Mouse (Mus musculus): Measurements from ENCODE around the gene Dmwd. TPM values are rescaled to one million over a fixed set of nuclear protein-coding genes. Genes with fewer than 3 reads are reported as not detected.

Dmwd gene
- polyA plus RNA-seq, 1 experiment from 2014 or later, result 18.0 TPM

DNA sequence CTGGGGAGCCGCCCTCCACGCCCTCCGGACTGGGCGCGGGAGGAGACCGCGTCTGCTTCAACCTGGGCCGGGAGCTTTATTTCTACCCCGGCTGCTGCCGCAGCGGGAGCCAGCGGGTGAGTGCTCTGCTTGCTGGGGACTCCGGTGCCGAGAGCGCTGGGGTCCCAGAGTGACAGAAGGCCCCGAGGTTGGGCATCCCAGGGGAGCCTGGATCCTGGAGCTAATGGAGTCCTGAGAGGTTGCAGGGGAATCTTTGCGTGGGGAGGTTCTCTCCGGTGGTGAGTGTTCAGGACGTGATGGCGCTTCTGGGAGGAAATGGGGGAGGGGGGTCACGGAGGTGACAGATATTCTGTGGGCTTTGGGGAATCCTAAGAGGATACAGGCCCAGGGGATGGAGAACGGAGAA lies 562 bp downstream of the Dmwd start:
- Histone ChIP-seq H3K9me3 (no peaks in the 10 kb centered on the region), H3K27me3 (ENCODE audit: insufficient read depth, poor library complexity, severe bottlenecking) (no peaks in the 10 kb centered on the region), H3K4me3 (peak overlapping the region; percentile 83), H3K36me3 (peaks cover 40% of the 10 kb centered on the region), H3K27ac (peak overlapping the region; percentile 94), H3K4me1 (peaks cover 38% of the 10 kb centered on the region)
- DNase-seq (ENCODE audit: low spot score), result no peak
- WGBS, result under 1% methylated on average over 22 of the region's 22 CpGs

DNA sequence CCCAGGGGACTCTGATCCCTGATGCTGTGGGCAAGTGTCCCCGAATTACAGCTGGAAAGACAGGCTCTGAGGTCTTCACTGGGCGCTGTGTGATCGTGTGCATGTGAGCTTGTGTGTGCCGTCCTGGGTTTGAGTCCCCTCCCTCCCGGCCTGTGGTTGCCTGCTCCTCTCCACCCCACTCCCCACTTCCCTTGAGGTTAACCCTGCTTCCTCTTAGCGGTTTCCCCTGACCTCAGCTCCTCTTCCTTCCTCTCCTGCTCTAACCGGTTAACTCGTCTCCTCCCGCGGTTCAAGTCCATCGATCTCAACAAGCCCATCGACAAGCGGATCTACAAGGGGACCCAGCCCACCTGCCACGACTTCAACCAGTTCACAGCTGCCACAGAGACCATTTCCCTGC lies 1.7 kb downstream of the Dmwd start:
- DNase-seq (ENCODE audit: low spot score), result no peak

GRCm38 (mm10) chr7:19078732-19079131 lies 2.7 kb downstream of the Dmwd start:
- no peak overlapping the region; the same call in 1 of the 2 replicates for H3K4me3 ChIP-seq
- 82% methylated on average over 3 of the region's 3 CpGs for WGBS
- H3K9me3 ChIP-seq, result no peaks in the 10 kb centered on the region
- H3K4me1 ChIP-seq, result peaks cover 60% of the 10 kb centered on the region
- H3K27ac ChIP-seq, result no peak overlapping the region
- peaks cover 60% of the 10 kb centered on the region for H3K36me3 ChIP-seq
- no peak for DNase-seq (ENCODE audit: low spot score)
- no peaks in the 10 kb centered on the region for H3K27me3 ChIP-seq (ENCODE audit: insufficient read depth, poor library complexity, severe bottlenecking)

More for the DNA sequence above, 1.7 kb downstream of the Dmwd start:
- Histone ChIP-seq H3K27ac (0 out of 2 replicates have a peak overlapping the region, but pooled peaks have one; percentile 8), H3K9me3 (no peaks in the 10 kb centered on the region), H3K4me1 (peaks cover 50% of the 10 kb centered on the region), H3K4me3 (peak overlapping the region; percentile 83), H3K36me3 (peaks cover 52% of the 10 kb centered on the region), H3K27me3 (ENCODE audit: insufficient read depth, poor library complexity, severe bottlenecking) (no peaks in the 10 kb centered on the region)
- 63% methylated on average over 14 of the region's 14 CpGs for WGBS

GRCm38 (mm10) chr7:19080451-19080950 lies 4.5 kb downstream of the Dmwd start:
- no peaks in the 10 kb centered on the region for H3K9me3 ChIP-seq
- 88% methylated on average over 19 of the region's 19 CpGs for WGBS
- H3K4me3 ChIP-seq, result peak overlapping the region; percentile 25; the same call in 1 of the 2 replicates
- peaks cover 74% of the 10 kb centered on the region for H3K4me1 ChIP-seq
- no peak overlapping the region for H3K27ac ChIP-seq
- peaks cover 60% of the 10 kb centered on the region for H3K36me3 ChIP-seq
- no peaks in the 10 kb centered on the region for H3K27me3 ChIP-seq (ENCODE audit: insufficient read depth, poor library complexity, severe bottlenecking)
- DNase-seq (ENCODE audit: low spot score), result no peak

- DNase-seq (ENCODE audit: low spot score), result no peak
- peaks cover 84% of the 10 kb centered on the region for H3K4me1 ChIP-seq
- H3K4me3 ChIP-seq, result no peak overlapping the region
- peaks cover 66% of the 10 kb centered on the region for H3K36me3 ChIP-seq
- 85% methylated on average over 4 of the region's 4 CpGs for whole genome bisulfite sequencing
- peak overlapping the region; percentile 81 for H3K27ac ChIP-seq
- no peaks in the 10 kb centered on the region for H3K9me3 ChIP-seq
- no peaks in the 10 kb centered on the region for H3K27me3 ChIP-seq (ENCODE audit: insufficient read depth, poor library complexity, severe bottlenecking)
These were observed 6.1 kb downstream of the Dmwd start for GRCm38 (mm10) chr7:19082171-19082570.

- 39% methylated on average over 6 of the region's 6 CpGs for WGBS
- H3K36me3 ChIP-seq, result peaks cover 70% of the 10 kb centered on the region
- H3K4me3 ChIP-seq, result peak overlapping the region; percentile 47
- peak overlapping the region; percentile 81 for H3K27ac ChIP-seq
- H3K4me1 ChIP-seq, result peaks cover 75% of the 10 kb centered on the region
- DNase-seq (ENCODE audit: low spot score), result no peak
- H3K27me3 ChIP-seq (ENCODE audit: insufficient read depth, poor library complexity, severe bottlenecking), result no peaks in the 10 kb centered on the region
- no peaks in the 10 kb centered on the region for H3K9me3 ChIP-seq
These were observed 7.1 kb downstream of the Dmwd start for GRCm38 (mm10) chr7:19083096-19083495.

DNA sequence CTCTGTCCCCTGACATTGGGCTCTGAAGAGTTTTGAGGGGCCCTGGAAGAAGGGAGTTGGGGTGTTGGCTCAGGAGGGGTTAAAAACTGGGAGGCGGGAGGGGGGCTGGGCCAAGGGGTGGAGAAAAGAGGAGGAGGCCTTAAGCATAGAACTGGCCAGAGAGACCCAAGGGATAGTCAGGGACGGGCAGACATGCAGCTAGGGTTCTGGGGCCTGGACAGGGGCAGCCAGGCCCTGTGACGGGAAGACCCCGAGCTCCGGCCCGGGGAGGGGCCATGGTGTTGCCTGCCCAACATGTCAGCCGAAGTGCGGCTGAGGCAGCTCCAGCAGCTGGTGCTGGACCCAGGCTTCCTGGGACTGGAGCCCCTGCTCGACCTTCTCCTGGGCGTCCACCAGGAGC lies 7.7 kb downstream of the Dmwd start, which contains the start of gene Dmpk:
Gene Dmpk (plus strand): TSS at position 149 of the 400 bp plus-strand sequence.
- no peaks in the 10 kb centered on the region for H3K27me3 ChIP-seq (ENCODE audit: insufficient read depth, poor library complexity, severe bottlenecking)
- H3K36me3 ChIP-seq, result peaks cover 70% of the 10 kb centered on the region
- no peak for DNase-seq (ENCODE audit: low spot score)
- no peaks in the 10 kb centered on the region for H3K9me3 ChIP-seq
- peaks cover 75% of the 10 kb centered on the region for H3K4me1 ChIP-seq
- H3K27ac ChIP-seq, result peak within 1 kb of the TSS; percentile 81
- peak within 1 kb of the TSS; percentile 47 for H3K4me3 ChIP-seq
- 40% methylated on average over 10 of the region's 10 CpGs for WGBS

- Histone ChIP-seq H3K36me3 (peaks cover 69% of the 10 kb centered on the region), H3K27me3 (ENCODE audit: insufficient read depth, poor library complexity, severe bottlenecking) (no peaks in the 10 kb centered on the region), H3K9me3 (no peaks in the 10 kb centered on the region), H3K4me3 (peak overlapping the region; percentile 47), H3K27ac (peak overlapping the region; percentile 81), H3K4me1 (peaks cover 73% of the 10 kb centered on the region)
- WGBS, result 65% methylated on average over 6 of the region's 6 CpGs
- DNase-seq (ENCODE audit: low spot score), result no peak
These were observed 8.3 kb downstream of the Dmwd start for GRCm38 (mm10) chr7:19084277-19084771.

DNA sequence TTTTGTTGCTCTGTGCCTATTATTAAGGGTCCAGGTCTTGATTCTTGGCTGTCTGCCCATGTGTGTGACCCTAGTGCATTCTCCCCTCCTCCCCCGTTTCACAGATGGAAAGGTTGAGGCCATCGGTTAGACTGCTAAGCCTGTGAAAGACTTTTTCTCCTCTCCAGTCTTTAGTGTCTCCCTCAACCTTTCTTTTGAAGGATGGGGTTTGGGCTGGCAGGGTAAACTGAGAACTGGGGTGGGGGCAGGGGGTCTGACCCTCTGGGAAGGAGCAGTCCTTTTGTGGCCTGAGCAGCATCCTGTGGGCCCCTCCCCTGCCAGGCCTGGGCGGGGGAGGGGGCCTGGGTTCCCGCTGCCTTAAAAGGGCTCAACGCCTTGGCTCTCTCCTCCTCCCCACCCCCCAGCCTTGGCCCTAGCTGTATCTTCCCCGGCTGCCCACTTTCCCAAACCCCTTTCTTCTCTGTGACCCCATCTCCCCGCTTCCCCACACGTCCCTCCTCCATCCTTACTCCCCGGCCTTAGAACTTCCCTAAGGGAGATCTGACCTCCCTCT lies 9.0 kb downstream of the Dmwd start:
- 23% methylated on average over 9 of the region's 9 CpGs for WGBS
- H3K27me3 ChIP-seq (ENCODE audit: insufficient read depth, poor library complexity, severe bottlenecking), result no peaks in the 10 kb centered on the region
- H3K27ac ChIP-seq, result peak overlapping the region; percentile 81
- no peak for DNase-seq (ENCODE audit: low spot score)
- peak overlapping the region; percentile 47 for H3K4me3 ChIP-seq
- peaks cover 67% of the 10 kb centered on the region for H3K4me1 ChIP-seq
- peaks cover 66% of the 10 kb centered on the region for H3K36me3 ChIP-seq
- H3K9me3 ChIP-seq, result no peaks in the 10 kb centered on the region

DNA sequence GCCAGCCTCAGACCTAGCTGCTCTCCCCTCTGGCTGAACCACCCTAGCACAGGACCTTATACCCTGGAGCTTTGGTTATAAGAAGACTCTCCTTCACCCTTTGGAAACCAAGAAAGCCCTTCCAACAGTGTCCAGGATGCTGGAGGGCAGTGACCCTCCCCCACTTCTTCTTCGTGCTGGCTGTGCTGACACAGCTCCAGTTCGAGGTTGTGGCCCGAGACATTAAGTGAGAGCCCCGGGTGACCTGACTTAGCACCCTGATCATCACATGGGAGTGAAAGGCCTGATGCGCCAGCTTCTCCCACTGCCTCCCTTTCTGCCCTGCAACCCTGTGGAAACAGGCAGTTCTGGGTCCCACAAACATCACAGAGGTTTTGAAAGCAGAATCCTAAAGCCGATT lies 9.5 kb downstream of the Dmwd start:
- H3K36me3 ChIP-seq, result peaks cover 66% of the 10 kb centered on the region
- H3K4me1 ChIP-seq, result peaks cover 67% of the 10 kb centered on the region
- peaks cover 1% of the 10 kb centered on the region for H3K27me3 ChIP-seq (ENCODE audit: insufficient read depth, poor library complexity, severe bottlenecking)
- peak overlapping the region; percentile 47 for H3K4me3 ChIP-seq
- WGBS, result 8% methylated on average over 6 of the region's 6 CpGs
- no peaks in the 10 kb centered on the region for H3K9me3 ChIP-seq
- DNase-seq (ENCODE audit: low spot score), result no peak
- H3K27ac ChIP-seq, result peak overlapping the region; percentile 81

GRCm38 (mm10) chr7:19086042-19086441 lies 10.0 kb downstream of the Dmwd start:
- no peaks in the 10 kb centered on the region for H3K9me3 ChIP-seq
- H3K27ac ChIP-seq, result peak overlapping the region; percentile 81; the same call in 1 of the 2 replicates
- no peak for DNase-seq (ENCODE audit: low spot score)
- peaks cover 70% of the 10 kb centered on the region for H3K4me1 ChIP-seq
- H3K36me3 ChIP-seq, result peaks cover 66% of the 10 kb centered on the region
- peaks cover 7% of the 10 kb centered on the region for H3K27me3 ChIP-seq (ENCODE audit: insufficient read depth, poor library complexity, severe bottlenecking)
- WGBS, result 9% methylated on average over 14 of the region's 14 CpGs
- H3K4me3 ChIP-seq, result peak overlapping the region; percentile 47

DNA sequence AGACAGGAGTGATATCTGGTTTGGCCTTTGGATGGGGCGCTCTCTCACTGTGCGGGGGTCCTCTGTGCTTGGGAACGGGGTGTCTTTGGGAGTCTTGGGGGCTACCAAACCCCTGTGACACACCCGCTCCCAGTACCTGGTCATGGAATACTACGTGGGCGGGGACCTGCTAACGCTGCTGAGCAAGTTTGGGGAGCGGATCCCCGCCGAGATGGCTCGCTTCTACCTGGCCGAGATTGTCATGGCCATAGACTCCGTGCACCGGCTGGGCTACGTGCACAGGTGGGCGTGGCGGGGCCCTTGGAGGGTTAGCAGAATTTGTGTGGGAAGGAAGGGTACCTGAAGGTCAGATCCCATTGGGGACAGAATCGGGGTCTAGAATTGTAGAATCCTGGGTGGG lies 10.7 kb downstream of the Dmwd start:
- H3K27me3 ChIP-seq (ENCODE audit: insufficient read depth, poor library complexity, severe bottlenecking), result peaks cover 14% of the 10 kb centered on the region
- WGBS, result 58% methylated on average over 18 of the region's 18 CpGs
- H3K4me1 ChIP-seq, result peaks cover 71% of the 10 kb centered on the region
- no peaks in the 10 kb centered on the region for H3K9me3 ChIP-seq
- peak overlapping the region; percentile 47; the same call in 1 of the 2 replicates for H3K4me3 ChIP-seq
- no peak for DNase-seq (ENCODE audit: low spot score)
- no peak overlapping the region for H3K27ac ChIP-seq
- H3K36me3 ChIP-seq, result peaks cover 63% of the 10 kb centered on the region

- Histone ChIP-seq H3K9me3 (no peaks in the 10 kb centered on the region), H3K27ac (no peak overlapping the region), H3K36me3 (peaks cover 48% of the 10 kb centered on the region), H3K4me1 (peaks cover 70% of the 10 kb centered on the region), H3K4me3 (no peak overlapping the region), H3K27me3 (ENCODE audit: insufficient read depth, poor library complexity, severe bottlenecking) (peaks cover 20% of the 10 kb centered on the region)
- 36% methylated on average over 10 of the region's 10 CpGs for WGBS
- no peak for DNase-seq (ENCODE audit: low spot score)
These were observed 12.8 kb downstream of the Dmwd start for GRCm38 (mm10) chr7:19088813-19089212.

All from heart, embryonic 10.5 days (tissue).